Mouse (Mus musculus): ENCODE results near the gene Adra1d.

Gene Adra1d

GRCm38 (mm10) chr2:131539780-131540179 lies 22.3 kb downstream of the Adra1d start:
- DNase-seq, result no peak

GRCm38 (mm10) chr2:131538341-131538740 lies 23.7 kb downstream of the Adra1d start:
- peak; percentile 28 for DNase-seq

GRCm38 (mm10) chr2:131535168-131535567 lies 26.9 kb downstream of the Adra1d start:
- DNase-seq, result no peak

GRCm38 (mm10) chr2:131531271-131531670 lies 30.8 kb downstream of the Adra1d start:
- no peak for DNase-seq

GRCm38 (mm10) chr2:131530623-131531008 lies 31.5 kb downstream of the Adra1d start:
- no peak for DNase-seq

GRCm38 (mm10) chr2:131529898-131530622 lies 32.0 kb downstream of the Adra1d start:
- DNase-seq, result peak; percentile 49

GRCm38 (mm10) chr2:131527061-131527460 lies 35.0 kb downstream of the Adra1d start:
- DNase-seq, result peak; percentile 33

- DNase-seq, result no peak
Observed at GRCm38 (mm10) chr2:131520743-131521142, 41.3 kb downstream of the Adra1d start.

GRCm38 (mm10) chr2:131518790-131519189 lies 43.3 kb downstream of the Adra1d start:
- DNase-seq, result no peak

- no peak for DNase-seq
Observed at GRCm38 (mm10) chr2:131517550-131517949, 44.5 kb downstream of the Adra1d start.

- no peak for DNase-seq
Observed at GRCm38 (mm10) chr2:131514055-131514621, 47.9 kb downstream of the Adra1d start.

GRCm38 (mm10) chr2:131513477-131513876 lies 48.6 kb downstream of the Adra1d start:
- no peak for DNase-seq

- no peak for DNase-seq
Observed at GRCm38 (mm10) chr2:131510531-131510930, 51.6 kb downstream of the Adra1d start.

GRCm38 (mm10) chr2:131509671-131510313 lies 52.3 kb downstream of the Adra1d start:
- DNase-seq, result peak; percentile 56

- DNase-seq, result no peak
Observed at GRCm38 (mm10) chr2:131508501-131508900, 53.6 kb downstream of the Adra1d start.

- DNase-seq, result no peak
Observed at GRCm38 (mm10) chr2:131506358-131506757, 55.7 kb downstream of the Adra1d start.

GRCm38 (mm10) chr2:131505431-131505830 lies 56.7 kb downstream of the Adra1d start:
- no peak for DNase-seq

- no peak for DNase-seq
Observed at GRCm38 (mm10) chr2:131502561-131502960, 59.5 kb downstream of the Adra1d start.

- DNase-seq, result no peak
Observed at GRCm38 (mm10) chr2:131501886-131502285, 60.2 kb downstream of the Adra1d start.

- no peak for DNase-seq
Observed at GRCm38 (mm10) chr2:131499290-131499845, 62.7 kb downstream of the Adra1d start.

- DNase-seq, result no peak
Observed at GRCm38 (mm10) chr2:131498219-131498618, 63.9 kb downstream of the Adra1d start.

- no peak for DNase-seq
Observed at GRCm38 (mm10) chr2:131497224-131497856, 64.7 kb downstream of the Adra1d start.

- no peak for DNase-seq
Observed at GRCm38 (mm10) chr2:131496125-131496820, 65.8 kb downstream of the Adra1d start.

Measured in right cerebral cortex, postnatal 4 days (tissue).